Mouse (Mus musculus): ENCODE results near the gene D930048N14Rik.

DNA sequence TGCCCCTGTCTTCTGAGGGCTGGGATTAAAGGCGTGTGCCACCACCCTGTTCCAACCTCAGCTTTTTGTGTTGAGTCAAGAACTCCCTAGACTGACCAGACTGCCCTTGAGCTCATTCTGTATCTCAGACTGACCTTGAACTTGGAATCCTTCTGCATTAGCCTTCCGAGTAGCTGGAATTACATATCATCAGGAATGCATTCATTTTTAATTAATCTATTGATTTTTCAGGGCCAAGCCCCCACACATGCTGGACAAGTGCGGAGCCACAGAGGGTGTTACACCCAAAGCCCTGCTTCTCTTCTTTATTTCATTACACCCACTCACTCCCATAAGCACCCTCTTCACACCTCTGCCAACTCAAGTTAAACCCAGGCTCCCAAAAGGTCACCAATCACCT is 17.0 kb upstream of the D930048N14Rik start:
- no peak for TF ChIP-seq CTCF (IDR thresholded peaks at IDR 0.05; ENCODE audit: control insufficient read depth, insufficient read depth, insufficient replicate concordance, low read depth, low read length)
- TF ChIP-seq POLR2A (IDR thresholded peaks at IDR 0.05; ENCODE audit: control insufficient read depth, low read depth, low read length), result no peak
